Mouse (Mus musculus) regulatory T cell (primary cell): Measurements from ENCODE around the gene Ppp6r3.

Source experiments
- in situ Hi-C: fragments of 300-600 bp; cut with MboI, MseI; formaldehyde crosslinking; loops from one replicate; pipeline ENCODE4 v1.15.1; 2025; ENCODE audit warnings: high pct_unique_total_duplicates

Ppp6r3 gene

GRCm38 (mm10) chr19:3529781-3530180 is 45.8 kb downstream of the Ppp6r3 start:
- in situ Hi-C loops, result no loop called here

DNA sequence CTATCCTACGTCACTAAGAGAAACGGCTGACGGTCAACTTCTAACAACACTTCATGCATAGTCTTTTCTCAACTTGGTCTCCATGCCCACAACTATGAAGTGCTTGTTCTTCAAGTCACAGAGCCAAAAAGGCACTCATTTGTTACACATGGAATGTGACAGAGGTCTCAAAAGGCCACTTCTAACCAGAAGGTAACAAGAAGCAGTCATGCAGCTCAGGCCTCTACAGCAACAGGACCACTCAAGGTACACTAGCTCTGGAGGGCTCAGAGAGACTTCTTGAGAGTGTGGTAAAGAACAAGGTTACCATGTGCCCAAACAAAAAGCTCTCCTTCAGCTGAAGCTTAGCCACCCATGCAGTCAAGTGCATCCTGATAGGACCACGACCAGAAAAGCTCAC is 46.9 kb downstream of the Ppp6r3 start:
- in situ Hi-C loops, result no loop called here

DNA sequence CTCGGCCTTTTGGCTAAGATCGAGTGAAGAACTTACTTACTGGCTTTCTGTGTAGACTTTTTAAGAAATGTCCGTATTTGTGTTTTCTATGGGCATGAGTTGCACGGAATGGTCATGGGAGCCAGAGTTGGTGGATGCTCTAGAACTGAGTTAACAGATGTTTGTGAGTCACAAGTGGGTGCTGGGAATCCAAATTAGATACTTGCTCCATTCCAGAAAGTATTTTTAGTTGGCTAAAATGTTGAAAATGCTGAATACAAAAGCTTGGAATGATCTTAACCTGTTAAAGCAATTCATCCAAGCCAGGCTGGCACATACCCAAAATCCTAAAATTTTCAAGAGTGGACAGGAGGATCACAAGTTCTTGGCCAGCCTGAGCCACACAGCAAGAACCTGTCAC is 48.0 kb downstream of the Ppp6r3 start:
- in situ Hi-C loops, result no loop called here

GRCm38 (mm10) chr19:3519471-3520169 is 55.9 kb downstream of the Ppp6r3 start:
- in situ Hi-C loops, result no loop called here

- in situ Hi-C loops, result loop anchor here (5.0 kb wide), 1 partner anchor 380 kb away; no protein-coding TSS in a partner anchor
Observed at GRCm38 (mm10) chr19:3497216-3497615, 78.3 kb downstream of the Ppp6r3 start.

GRCm38 (mm10) chr19:3489826-3490225 is 85.7 kb downstream of the Ppp6r3 start:
- in situ Hi-C loops, result no loop called here

DNA sequence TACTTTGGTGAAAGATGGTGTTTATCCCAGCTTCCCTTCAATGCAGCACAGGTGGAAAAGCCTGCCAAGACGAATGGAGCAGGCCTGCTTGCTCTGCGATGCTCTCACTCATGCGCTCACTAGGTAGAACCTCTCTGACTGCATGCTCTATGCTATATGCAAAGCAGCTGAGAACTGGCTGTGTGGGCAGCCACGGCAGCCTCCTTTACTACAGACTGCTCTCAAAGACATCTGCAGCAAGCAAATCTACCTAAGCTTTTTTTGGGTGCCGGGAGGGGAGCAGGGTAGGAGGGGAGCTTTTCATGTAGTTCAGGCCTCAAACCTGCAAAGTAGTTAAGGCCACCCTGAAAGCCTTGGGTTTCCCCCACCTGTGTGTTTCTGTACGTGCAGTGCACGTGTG is 92.7 kb downstream of the Ppp6r3 start:
- in situ Hi-C loops, result no loop called here

GRCm38 (mm10) chr19:3480101-3480500 is 95.4 kb downstream of the Ppp6r3 start:
- in situ Hi-C loops, result no loop called here

- in situ Hi-C loops, result no loop called here
Observed at GRCm38 (mm10) chr19:3476996-3477395, 98.6 kb downstream of the Ppp6r3 start.

DNA sequence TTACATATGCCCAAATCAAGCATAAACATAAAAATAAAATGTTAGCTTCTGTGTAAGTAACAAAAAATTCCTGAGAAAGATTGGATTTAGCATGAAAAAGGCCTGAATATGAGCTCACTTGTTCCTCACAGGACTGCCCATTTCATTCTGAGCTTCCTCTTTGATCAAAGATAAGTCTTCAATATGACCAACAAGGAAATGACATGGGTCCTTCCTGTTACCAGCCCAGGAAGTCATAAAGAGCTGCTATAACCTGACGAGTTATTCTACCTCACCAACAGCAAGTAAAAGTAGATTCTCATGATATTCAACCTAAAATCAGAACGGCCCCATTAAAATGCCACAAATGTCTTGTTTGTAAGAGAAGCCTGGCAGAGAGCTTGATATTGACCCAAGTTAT is 104.3 kb downstream of the Ppp6r3 start:
- in situ Hi-C loops, result no loop called here

DNA sequence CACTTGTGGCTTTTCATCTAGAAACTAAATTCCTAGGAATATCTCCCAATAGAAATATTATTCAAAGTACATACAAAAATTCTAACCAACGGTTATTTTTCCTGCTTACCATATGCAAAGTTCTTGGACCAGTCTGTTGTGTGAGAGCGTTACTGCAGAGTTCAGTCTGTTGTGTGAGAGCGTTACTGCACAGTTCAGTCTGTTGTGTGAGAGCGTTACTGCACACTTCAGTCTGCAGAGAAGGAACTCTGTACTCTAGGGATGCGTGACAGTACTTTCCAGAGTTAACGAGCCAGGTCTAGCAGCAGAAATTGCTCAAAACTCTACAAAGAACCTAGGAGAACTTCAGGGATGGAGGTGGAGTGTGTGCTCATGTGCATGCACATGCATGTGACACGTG is 108.0 kb downstream of the Ppp6r3 start:
- in situ Hi-C loops, result no loop called here

DNA sequence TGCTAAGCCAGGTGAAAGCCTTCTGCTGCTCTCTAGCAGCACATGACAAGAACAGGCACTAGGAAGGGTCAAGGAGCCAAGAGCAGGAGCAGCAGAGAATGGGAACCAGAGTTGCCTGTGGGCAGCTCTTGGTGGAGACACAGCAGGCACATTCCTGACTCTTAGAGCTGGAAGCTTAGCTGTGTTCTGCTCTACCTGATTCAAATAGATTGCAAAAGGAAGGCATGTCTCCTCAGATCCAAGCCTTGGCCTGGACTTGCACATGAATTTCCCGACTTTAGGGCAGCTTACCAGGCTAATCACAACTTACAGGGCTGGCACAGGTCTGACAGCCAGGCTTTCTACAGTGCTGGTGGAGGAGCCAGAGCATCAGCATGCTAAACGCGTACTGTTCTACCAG is 115.6 kb downstream of the Ppp6r3 start:
- in situ Hi-C loops, result loop anchor here (5.0 kb wide), 1 partner anchor 368 kb away; no protein-coding TSS in a partner anchor

- in situ Hi-C loops, result no loop called here
Observed at GRCm38 (mm10) chr19:3458331-3459099, 117.0 kb downstream of the Ppp6r3 start.

GRCm38 (mm10) chr19:3457700-3458099 is 117.8 kb downstream of the Ppp6r3 start:
- in situ Hi-C loops, result no loop called here

- in situ Hi-C loops, result no loop called here
Observed at GRCm38 (mm10) chr19:3451649-3452048, 123.9 kb downstream of the Ppp6r3 start.

GRCm38 (mm10) chr19:3451170-3451569 is 124.4 kb downstream of the Ppp6r3 start:
- in situ Hi-C loops, result no loop called here

DNA sequence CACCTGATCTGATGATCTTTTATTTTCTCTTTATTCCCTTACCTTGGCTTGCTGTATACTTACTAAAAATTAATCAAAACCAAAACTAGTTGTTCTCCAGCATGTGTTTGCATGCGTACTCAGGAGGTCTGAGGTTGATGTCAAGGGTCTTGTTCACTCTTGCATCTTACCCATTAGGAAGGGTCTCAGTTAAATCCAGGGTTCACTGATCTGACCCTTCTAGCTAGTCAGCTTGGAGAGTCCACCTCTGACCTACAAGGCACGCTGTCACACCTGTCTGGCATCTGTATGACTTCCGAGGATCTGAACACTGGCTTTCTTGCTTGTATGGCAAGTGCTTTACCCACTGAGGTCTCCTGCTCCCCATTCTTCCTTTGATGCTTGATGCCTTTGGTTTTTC is 124.8 kb downstream of the Ppp6r3 start:
- in situ Hi-C loops, result no loop called here

DNA sequence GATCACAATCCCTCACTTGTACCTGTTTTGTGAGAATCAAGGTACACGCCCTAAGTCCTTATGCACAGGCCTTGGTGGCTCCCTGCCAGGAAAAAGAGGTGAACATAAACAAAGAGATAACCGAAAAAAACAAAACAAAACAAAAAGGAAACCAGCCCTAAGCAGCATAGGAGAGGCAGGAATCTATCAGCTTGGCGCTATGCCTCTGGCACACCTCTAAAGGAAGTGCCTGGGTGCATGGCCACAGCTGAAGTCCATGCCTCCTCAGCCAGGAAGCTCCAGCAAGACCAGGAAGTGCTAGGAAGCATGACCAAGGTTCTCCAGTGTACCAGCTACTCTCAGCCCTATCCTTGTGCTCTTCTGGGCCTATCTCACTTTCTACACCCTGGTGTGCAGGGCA is 126.3 kb downstream of the Ppp6r3 start:
- in situ Hi-C loops, result loop anchor here (10.0 kb wide), 2 partner anchors 54 to 164 kb away; partner anchors contain the start of genes Ighmbp2 and Mrpl21

DNA sequence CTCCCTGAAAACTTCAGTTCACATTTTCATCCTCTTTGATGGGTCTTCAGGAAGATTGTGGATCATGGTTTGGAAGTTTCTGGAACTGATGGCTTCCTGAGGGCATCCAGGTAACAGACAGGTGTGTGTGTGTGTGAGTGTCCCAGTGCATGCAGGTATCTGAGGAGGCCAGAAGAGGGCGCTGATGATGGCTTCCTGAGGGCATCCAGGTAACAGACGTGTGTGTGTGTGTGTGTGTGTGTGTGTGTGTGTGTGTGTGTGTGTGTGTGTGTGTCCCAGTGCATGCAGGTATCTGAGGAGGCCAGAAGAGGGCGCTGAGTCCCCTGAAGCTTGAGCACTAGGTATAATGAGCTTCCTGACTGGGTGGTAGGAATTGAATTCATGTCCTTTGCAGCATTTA is 128.2 kb downstream of the Ppp6r3 start:
- in situ Hi-C loops, result loop anchor here (10.0 kb wide), 2 partner anchors 53 to 163 kb away; partner anchors contain the start of genes Ighmbp2 and Mrpl21

GRCm38 (mm10) chr19:3441092-3441491 is 134.5 kb downstream of the Ppp6r3 start:
- in situ Hi-C loops, result loop anchor here (10.0 kb wide), 2 partner anchors 46 to 156 kb away; partner anchors contain the start of genes Ighmbp2 and Mrpl21

GRCm38 (mm10) chr19:3440667-3441066 is 134.9 kb downstream of the Ppp6r3 start:
- in situ Hi-C loops, result loop anchor here (10.0 kb wide), 2 partner anchors 46 to 156 kb away; partner anchors contain the start of genes Ighmbp2 and Mrpl21

GRCm38 (mm10) chr19:3437980-3438379 is 137.6 kb downstream of the Ppp6r3 start:
- in situ Hi-C loops, result no loop called here

DNA sequence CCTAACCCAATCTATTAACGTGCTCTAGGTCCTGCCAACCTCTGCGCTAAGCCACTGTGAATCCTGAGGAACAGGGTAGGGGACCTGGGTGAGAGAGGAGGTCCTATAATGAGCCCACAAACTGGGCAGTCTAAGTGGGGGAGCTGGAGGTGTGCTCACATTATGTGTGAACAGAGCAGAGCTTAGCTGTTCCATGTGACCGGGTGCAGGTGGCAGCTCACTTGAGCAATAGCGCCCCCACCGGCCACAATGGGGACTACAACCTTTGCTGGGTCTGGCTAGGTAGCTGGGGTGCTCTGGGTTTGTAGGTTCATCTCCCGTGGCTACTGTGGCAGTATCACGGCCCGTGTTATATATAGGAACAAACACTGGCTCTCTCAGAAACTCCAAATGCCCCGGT is 138.7 kb downstream of the Ppp6r3 start:
- in situ Hi-C loops, result no loop called here
